Mouse (Mus musculus): ENCODE measurements around the gene Gm17581. TPM values are rescaled to one million over a fixed set of nuclear protein-coding genes. Genes with fewer than 3 reads are reported as not detected.

Gm17581 gene
- not detected in 2 replicates for polyA plus RNA-seq (2015; fragmentation: Nextera tagmentation; extraction: Ambion mirVana)

DNA sequence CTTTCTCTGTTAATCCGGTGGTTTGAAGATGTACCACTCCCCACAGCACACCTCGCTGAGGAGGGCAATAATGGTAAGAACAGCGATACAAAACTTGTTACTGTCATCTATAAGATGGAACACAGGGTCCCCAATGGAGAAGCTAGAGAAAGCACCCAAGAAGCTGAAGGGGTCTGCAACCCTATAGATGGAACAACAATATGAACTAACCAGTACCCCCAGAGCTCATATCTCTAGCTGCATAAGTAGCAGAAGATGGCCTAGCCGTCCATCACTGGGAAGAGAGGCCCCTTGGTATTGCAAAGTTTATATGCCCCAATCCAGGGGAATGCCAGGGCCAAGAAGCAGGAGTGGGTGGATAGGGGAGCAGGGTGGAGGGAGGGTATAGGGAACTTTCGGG, at the start of gene Gm17581:
Gene Gm17581, minus strand, starts transcription at position 101 of the 400 bp plus-strand sequence.

GRCm38 (mm10) chr2:155774927-155775684, 39.4 kb upstream of the Gm17581 start, which contains the start of gene Mmp24:
TSS of gene Mmp24 (plus strand) at chr2:155775342.

DNA sequence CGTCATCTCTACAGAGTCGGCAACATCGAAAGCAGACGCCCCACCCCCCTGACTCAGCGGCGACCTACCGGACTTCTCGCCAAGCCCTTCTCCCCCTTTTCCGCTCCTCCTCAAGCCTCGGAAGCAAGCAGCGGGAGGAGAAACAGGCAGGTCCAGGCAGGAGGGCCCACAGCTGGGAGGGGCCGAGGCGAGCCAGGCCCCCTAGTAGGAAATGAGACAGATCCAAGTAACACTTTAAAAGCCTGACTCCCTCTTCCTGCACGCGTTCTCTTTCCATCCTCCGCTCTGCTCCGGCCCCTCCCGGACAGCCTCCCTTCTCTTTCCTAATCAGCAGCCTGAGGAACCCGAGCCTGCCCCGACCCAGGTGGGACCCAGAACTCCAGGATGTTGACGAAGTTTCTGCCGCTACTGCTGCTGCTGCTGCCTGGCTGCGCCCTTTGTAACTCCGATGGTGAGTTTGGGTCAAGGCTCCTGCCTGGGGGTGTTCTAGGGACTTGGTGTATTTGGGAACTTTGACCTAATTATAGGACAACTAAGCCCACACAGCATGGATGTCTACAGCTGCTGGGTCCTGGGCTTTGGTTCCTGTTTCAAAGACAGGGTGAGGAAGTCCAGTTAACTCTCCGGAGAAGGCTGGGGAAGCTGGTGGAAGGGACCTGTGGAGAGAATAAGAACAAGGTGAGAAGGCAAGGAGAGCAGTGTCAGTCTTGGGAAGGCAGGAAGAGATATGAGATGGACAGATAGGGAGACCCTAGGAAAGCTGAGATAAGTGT, 15.5 kb upstream of the Gm17581 start, which contains the start of gene Procr:
Gene Procr, plus strand, starts transcription at position 104 of the 773 bp plus-strand sequence.

DNA sequence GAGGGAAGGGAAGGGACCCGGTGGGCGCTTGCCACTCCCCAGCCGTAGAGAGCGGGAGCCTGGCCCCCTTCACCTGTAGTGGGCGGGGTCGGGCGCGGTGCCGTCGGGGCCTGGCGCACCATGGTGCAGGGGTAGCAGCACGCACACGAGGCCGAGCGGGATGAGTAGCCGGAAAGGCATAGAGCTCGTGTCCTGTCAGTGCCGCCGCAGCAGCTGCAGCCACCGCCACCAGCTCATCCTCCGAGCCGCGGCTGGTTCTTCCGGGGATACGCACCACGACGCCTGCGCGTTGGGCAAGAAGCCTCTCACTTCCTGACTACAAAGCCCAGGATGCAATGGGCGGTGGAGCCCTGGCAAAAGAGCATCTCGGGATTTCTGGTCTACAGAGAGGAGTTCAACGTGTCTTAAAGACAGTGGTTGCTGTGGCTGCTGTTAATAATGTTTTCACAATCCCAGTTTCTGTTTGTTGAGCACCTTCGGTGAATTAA, 6.5 kb downstream of the Gm17581 start, which contains the start of gene Edem2:
Gene Edem2, minus strand, starts transcription at position 318 of the 488 bp plus-strand sequence.

DNA sequence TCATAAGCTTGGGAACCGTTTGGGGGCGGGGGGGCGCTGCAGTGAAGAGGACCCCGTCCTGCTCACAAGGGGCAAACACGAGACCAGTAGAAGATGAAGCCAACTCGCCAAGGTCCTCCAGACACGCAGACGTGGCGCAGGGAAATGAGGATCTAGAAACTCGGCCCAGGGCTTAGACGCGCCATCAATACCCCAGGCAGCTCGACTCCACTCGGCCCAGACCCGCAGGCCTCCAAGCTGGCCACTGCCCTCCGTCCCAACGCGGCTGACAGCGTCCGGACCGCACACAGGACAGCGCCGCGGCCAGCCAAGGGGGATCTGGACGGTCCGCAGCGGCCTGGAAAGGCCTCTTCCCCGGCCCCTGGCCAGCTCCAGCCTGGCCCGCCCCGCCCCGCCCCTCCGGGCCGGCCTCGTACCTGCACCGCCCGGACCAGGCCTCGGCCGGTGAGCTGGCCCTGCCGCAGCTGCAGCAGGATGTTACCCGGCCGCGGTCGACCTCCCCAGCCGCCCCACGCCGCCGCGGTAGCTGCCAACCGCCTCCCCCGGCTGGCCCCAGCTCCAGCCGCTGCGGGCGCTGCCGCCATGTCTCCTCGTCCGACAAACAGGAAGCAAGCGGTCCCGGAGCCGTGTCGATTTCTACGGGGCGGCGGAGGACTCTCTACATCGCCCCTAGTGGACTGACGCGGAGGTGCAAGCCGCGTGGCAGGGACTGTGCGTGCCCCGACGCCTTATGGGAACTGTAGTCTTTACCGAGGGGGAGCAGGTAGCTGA, 43.8 kb downstream of the Gm17581 start, which contains the start of gene Trpc4ap:
Gene Trpc4ap, minus strand, starts transcription at position 662 of the 771 bp plus-strand sequence.

Other genes starting within 250 kb of the Gm17581 start
- 25.3 and 26.6 TPM in 2 replicates for gene Acss2, start 217.9 kb downstream of the Gm17581 start, polyA plus RNA-seq (2015; fragmentation: Nextera tagmentation; extraction: Ambion mirVana)
- 103 and 108 TPM in 2 replicates for gene Ggt7, start 217.6 kb downstream of the Gm17581 start, polyA plus RNA-seq (2015; fragmentation: Nextera tagmentation; extraction: Ambion mirVana)
- 15.7 and 16.6 TPM in 2 replicates for gene Gss, start 143.1 kb downstream of the Gm17581 start, polyA plus RNA-seq (2015; fragmentation: Nextera tagmentation; extraction: Ambion mirVana)
- gene Myh7b, start 124.7 kb downstream of the Gm17581 start, polyA plus RNA-seq (2015; fragmentation: Nextera tagmentation; extraction: Ambion mirVana): 2.9 and 4.4 TPM in 2 replicates
- gene Trpc4ap, start 43.5 kb downstream of the Gm17581 start, polyA plus RNA-seq (2015; fragmentation: Nextera tagmentation; extraction: Ambion mirVana): 129 and 133 TPM in 2 replicates
- gene Edem2, start 6.4 kb downstream of the Gm17581 start, polyA plus RNA-seq (2015; fragmentation: Nextera tagmentation; extraction: Ambion mirVana): 26.5 and 30.5 TPM in 2 replicates
- gene Procr, start 15.3 kb upstream of the Gm17581 start, polyA plus RNA-seq (2015; fragmentation: Nextera tagmentation; extraction: Ambion mirVana): 4.1 and 4.3 TPM in 2 replicates
- gene Mmp24, start 39.5 kb upstream of the Gm17581 start, polyA plus RNA-seq (2015; fragmentation: Nextera tagmentation; extraction: Ambion mirVana): 13.4 and 15.4 TPM in 2 replicates
- 62.5 and 64.9 TPM in 2 replicates for gene BC029722, start 83.6 kb upstream of the Gm17581 start, polyA plus RNA-seq (2015; fragmentation: Nextera tagmentation; extraction: Ambion mirVana)
- gene Eif6, start 91.1 kb upstream of the Gm17581 start, polyA plus RNA-seq (2015; fragmentation: Nextera tagmentation; extraction: Ambion mirVana): 138 and 140 TPM in 2 replicates
- gene Fam83c, start 99.0 kb upstream of the Gm17581 start, polyA plus RNA-seq (2015; fragmentation: Nextera tagmentation; extraction: Ambion mirVana): 0.21 and 0.23 TPM in 2 replicates
- gene Uqcc1, start 194.4 kb upstream of the Gm17581 start, polyA plus RNA-seq (2015; fragmentation: Nextera tagmentation; extraction: Ambion mirVana): 55.5 and 58.6 TPM in 2 replicates
- not detected in 2 replicates for gene Gm15557, start 204.9 kb upstream of the Gm17581 start, polyA plus RNA-seq (2015; fragmentation: Nextera tagmentation; extraction: Ambion mirVana)
- 0.62 and 0.85 TPM in 2 replicates for gene Gdf5, start 209.5 kb upstream of the Gm17581 start, polyA plus RNA-seq (2015; fragmentation: Nextera tagmentation; extraction: Ambion mirVana)
- 12.9 and 13.4 TPM in 2 replicates for gene Cep250, start 220.6 kb upstream of the Gm17581 start, polyA plus RNA-seq (2015; fragmentation: Nextera tagmentation; extraction: Ambion mirVana)